Mouse (Mus musculus) thymus, adult 2 months (tissue): ENCODE measurements around the gene Efcab12. TPM values are rescaled to one million over a fixed set of nuclear protein-coding genes. Genes with fewer than 3 reads are reported as not detected.
A peak's percentile ranks its signal among the peaks of the same experiment; 100 is the strongest.

ENCODE experiments used
- DNase-seq: peaks from one replicate; pipeline ENCODE4 v3.0.0; 2021
- H3K27ac ChIP-seq: fragments of 200-500 bp; 2 replicates; pipeline ENCODE4 v1.5.1; 2012; ENCODE audit warnings: low read length, control low read depth; ENCODE audit not compliant: control insufficient read depth, insufficient read depth
- H3K27me3 ChIP-seq: fragments of 200-500 bp; 2 replicates; pipeline ENCODE4 v1.6.1; 2012; ENCODE audit warnings: mild to moderate bottlenecking, low read length, moderate library complexity, mixed read lengths; ENCODE audit not compliant: control insufficient read depth, insufficient read depth
- H3K36me3 ChIP-seq: fragments of 200-500 bp; 2 replicates; pipeline ENCODE4 v1.6.1; 2012; ENCODE audit warnings: mild to moderate bottlenecking, low read length, moderate library complexity; ENCODE audit not compliant: control insufficient read depth, insufficient read depth
- H3K4me1 ChIP-seq: fragments of 200-500 bp; replicated peaks from 2 replicates; pipeline ENCODE4 v1.6.1; 2012; ENCODE audit warnings: low read length; ENCODE audit not compliant: control insufficient read depth, insufficient read depth
- H3K4me3 ChIP-seq: fragments of 200-500 bp; 2 replicates; pipeline ENCODE4 v1.5.1; 2012; ENCODE audit warnings: mild to moderate bottlenecking, low read length, control low read depth, moderate library complexity; ENCODE audit not compliant: control insufficient read depth, insufficient read depth
- CTCF ChIP-seq: fragments of 200-500 bp; IDR thresholded peaks from 2 replicates; pipeline ENCODE4 v1.5.1; 2012; ENCODE audit warnings: mild to moderate bottlenecking, control low read depth, low read length, moderate library complexity, borderline replicate concordance; ENCODE audit not compliant: control insufficient read depth, poor library complexity, insufficient read depth; ENCODE audit errors: extremely low read depth
- POLR2A ChIP-seq: fragments of 200-500 bp; IDR thresholded peaks from 2 replicates; pipeline ENCODE4 v1.6.1; 2012; ENCODE audit warnings: mild to moderate bottlenecking, low read length, control low read depth, moderate library complexity; ENCODE audit not compliant: control insufficient read depth, poor library complexity, insufficient read depth; ENCODE audit errors: extremely low read depth
- WGBS: fragments of 180-500 bp; shearing (Covaris S2); methylation state at CpG from one replicate; pipeline ENCODE4 v1.1.7; 2018; 5-methylcytosine and 5-hydroxymethylcytosine counted together
- polyA plus RNA-seq: library from polyadenylated mRNA; depleted of rRNA; stranded (reverse); fragments of >200 nt; gene quantifications from 2 replicates; pipeline ENCODE4 v1.2.3, GENCODE M21; 2012

Gene Efcab12
- polyA plus RNA-seq, 1 experiment = 0.46 TPM

GRCm38 (mm10) chr6:115854432-115854831, 16.2 kb upstream of the Efcab12 start:
- DNase-seq = peak; percentile 24
- peaks cover 9% of the 10 kb centered on the region for H3K4me1 ChIP-seq
- TF ChIP-seq POLR2A = no peak
- no peak for TF ChIP-seq CTCF
- H3K27ac ChIP-seq = no peak overlapping the region
- no peaks in the 10 kb centered on the region for H3K27me3 ChIP-seq
- WGBS = 91% methylated on average over 2 of the region's 2 CpGs
- no peaks in the 10 kb centered on the region for H3K36me3 ChIP-seq
- H3K4me3 ChIP-seq = no peak overlapping the region

- no peak for DNase-seq
- Histone ChIP-seq H3K4me3 (no peak overlapping the region), H3K27me3 (no peaks in the 10 kb centered on the region), H3K36me3 (no peaks in the 10 kb centered on the region), H3K27ac (no peak overlapping the region; the same call in 1 of the 2 replicates), H3K4me1 (peaks cover 8% of the 10 kb centered on the region)
- WGBS = 67% methylated on average over 7 of the region's 7 CpGs
- no peak for TF ChIP-seq POLR2A
- TF ChIP-seq CTCF = no peak
Observed at GRCm38 (mm10) chr6:115853985-115854384, 15.8 kb upstream of the Efcab12 start.

- TF ChIP-seq POLR2A (peak; percentile 73), CTCF (peak; percentile 65)
- Histone ChIP-seq H3K4me1 (peaks cover 8% of the 10 kb centered on the region), H3K36me3 (no peaks in the 10 kb centered on the region), H3K27me3 (no peaks in the 10 kb centered on the region), H3K27ac (peak within 1 kb of the TSS; percentile 73), H3K4me3 (peak within 1 kb of the TSS; percentile 59)
- DNase-seq = peak; percentile 98
- under 1% methylated on average over 51 of the region's 51 CpGs for WGBS
Observed at GRCm38 (mm10) chr6:115853091-115853813, 15.0 kb upstream of the Efcab12 start, which contains the start of the genes Mbd4 and Ift122. Gene Mbd4, minus strand, starts transcription at chr6:115853371. Gene Ift122, plus strand, starts transcription at chr6:115853470.

DNA sequence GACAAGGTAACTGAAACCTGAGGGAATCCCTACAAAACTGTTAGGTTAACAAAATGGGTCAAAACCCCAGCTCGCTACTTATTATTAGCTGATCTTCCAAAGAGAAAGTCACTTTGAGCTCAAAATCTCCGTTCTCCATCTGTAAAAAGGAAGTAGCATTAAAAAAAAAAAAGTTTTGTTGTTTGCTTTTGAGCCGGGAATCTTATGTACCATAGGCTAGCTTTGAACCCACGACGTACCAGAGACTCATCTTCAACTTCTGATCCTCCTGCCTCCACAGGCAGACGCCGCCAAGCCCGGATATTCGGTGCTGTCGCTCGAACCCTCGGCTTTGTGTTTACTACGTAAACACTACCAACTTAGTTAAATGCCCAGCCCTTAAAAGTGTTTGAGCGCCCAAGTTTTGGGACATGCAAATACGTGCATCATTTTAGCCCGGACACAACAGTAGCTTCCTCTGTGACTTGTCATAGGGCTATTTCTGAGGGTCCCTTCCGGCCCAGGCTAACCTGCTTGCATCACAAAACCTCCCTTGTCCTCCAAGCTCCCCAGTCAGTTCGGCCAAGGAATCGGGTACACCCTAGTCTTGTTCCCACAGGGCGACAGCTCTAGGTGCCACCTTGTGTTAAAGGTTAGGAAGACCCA, 14.4 kb upstream of the Efcab12 start:
- Histone ChIP-seq H3K36me3 (no peaks in the 10 kb centered on the region), H3K4me3 (peak overlapping the region; percentile 59), H3K4me1 (peaks cover 8% of the 10 kb centered on the region), H3K27me3 (no peaks in the 10 kb centered on the region), H3K27ac (peak overlapping the region; percentile 73)
- WGBS = 4% methylated on average over 20 of the region's 20 CpGs
- DNase-seq = no peak
- no peak for TF ChIP-seq CTCF

GRCm38 (mm10) chr6:115848598-115849304, 10.5 kb upstream of the Efcab12 start:
- peak overlapping the region; percentile 55 for H3K27ac ChIP-seq
- H3K4me3 ChIP-seq = no peak overlapping the region
- DNase-seq = no peak
- no peak for TF ChIP-seq CTCF
- TF ChIP-seq POLR2A = no peak
- no peaks in the 10 kb centered on the region for H3K27me3 ChIP-seq
- peaks cover 8% of the 10 kb centered on the region for H3K4me1 ChIP-seq
- WGBS = 81% methylated on average over 10 of the region's 10 CpGs
- H3K36me3 ChIP-seq = peaks cover 8% of the 10 kb centered on the region

DNA sequence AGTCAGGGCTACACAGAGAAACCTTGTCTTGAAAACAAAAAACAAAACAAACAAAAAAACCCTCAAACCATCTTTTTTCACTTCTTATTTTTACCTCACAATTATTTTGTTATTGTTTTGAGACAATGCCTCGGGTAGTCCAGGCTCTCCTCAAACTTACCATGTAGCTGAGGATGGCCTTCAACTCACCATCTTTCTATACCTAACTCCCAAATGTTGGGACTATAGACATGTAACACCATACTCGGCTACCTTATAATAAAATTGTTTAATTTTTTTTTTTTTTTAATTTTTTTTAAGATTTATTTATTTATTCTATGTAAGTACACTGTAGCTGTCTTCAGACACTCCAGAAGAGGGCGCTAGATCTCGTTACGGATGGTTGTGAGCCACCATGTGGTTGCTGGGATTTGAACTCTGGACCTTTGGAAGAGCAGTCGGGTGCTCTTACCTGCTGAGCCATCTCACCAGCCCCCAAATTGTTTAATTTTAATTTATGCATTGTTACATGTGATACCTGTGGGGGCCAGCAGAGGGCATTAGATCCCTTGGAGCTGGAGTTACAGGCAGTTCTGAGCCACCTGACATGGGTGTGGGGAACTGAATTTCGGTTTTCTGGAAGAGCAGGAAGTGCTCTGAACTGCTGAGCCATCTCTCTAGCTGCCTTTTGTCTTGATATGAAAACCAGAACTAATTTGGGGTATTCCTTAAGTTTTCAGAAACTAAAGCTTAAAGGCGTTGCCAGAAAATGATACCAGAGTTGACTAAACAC, 8.6 kb upstream of the Efcab12 start:
- peak; percentile 74 for DNase-seq
- 27% methylated on average over 8 of the region's 8 CpGs for WGBS
- Histone ChIP-seq H3K36me3 (peaks cover 15% of the 10 kb centered on the region), H3K4me1 (0 out of 2 replicates have a peak, but pooled peaks cover 2% of the 10 kb centered on the region), H3K27me3 (no peaks in the 10 kb centered on the region), H3K4me3 (no peak overlapping the region), H3K27ac (no peak overlapping the region)
- TF ChIP-seq POLR2A = no peak
- TF ChIP-seq CTCF = no peak
